Mouse (Mus musculus) thymus, postnatal 36 days (tissue): ENCODE results near the gene Fthl17a.

Experiments used
- DNase-seq, 2 experiments: peaks; one replicate each; pipeline ENCODE4 v3.0.0; 2022; ENCODE audit warnings: mixed read lengths in 2 of 2

The Fthl17a gene

GRCm38 (mm10) chrX:85249379-85249778 is at the start of gene Fthl17a:
Gene Fthl17a (plus strand): TSS chrX:85249679.
- DNase-seq = no peak

- no peak for DNase-seq
Measured at GRCm38 (mm10) chrX:85207001-85207400, 42.5 kb upstream of the Fthl17a start.

- peak; percentile 33 to 34 for DNase-seq
Measured at GRCm38 (mm10) chrX:85226883-85227282, 22.6 kb upstream of the Fthl17a start.

- DNase-seq = no peak
Measured at GRCm38 (mm10) chrX:85271821-85272220, 22.3 kb downstream of the Fthl17a start.

GRCm38 (mm10) chrX:85272296-85272695 is 22.8 kb downstream of the Fthl17a start:
- peak in 1 of 2 experiments; percentile 26 for DNase-seq

GRCm38 (mm10) chrX:85289846-85290245 is 40.4 kb downstream of the Fthl17a start:
- no peak for DNase-seq

GRCm38 (mm10) chrX:85292781-85293180 is 43.3 kb downstream of the Fthl17a start:
- DNase-seq = no peak

- peak; percentile 17 to 51 for DNase-seq
Measured at GRCm38 (mm10) chrX:85294001-85294400, 44.5 kb downstream of the Fthl17a start.

GRCm38 (mm10) chrX:85304674-85305073 is 55.2 kb downstream of the Fthl17a start:
- DNase-seq = no peak

GRCm38 (mm10) chrX:85318576-85318975 is 69.1 kb downstream of the Fthl17a start:
- DNase-seq = no peak

- no peak for DNase-seq
Measured at GRCm38 (mm10) chrX:85319193-85319592, 69.7 kb downstream of the Fthl17a start.
